Mouse (Mus musculus): Measurements from ENCODE around the gene Gm11077. TPM values are rescaled to one million over a fixed set of nuclear protein-coding genes. Genes with fewer than 3 reads are reported as not detected.

Gene Gm11077
- total RNA-seq, 1 experiment, result not detected

GRCm38 (mm10) chr6:140745586-140745985, 16.5 kb downstream of the Gm11077 start:
- in situ Hi-C loops (cut with MboI; ENCODE audit: low sequenced_read_pairs in 2 of 2, unreplicated experiment in 2 of 2), result no loop called here
- Histone ChIP-seq H3K4me1 (ENCODE audit: control insufficient read depth in 2 of 2, insufficient read depth in 2 of 2, low read length in 2 of 2, poor library complexity in 1 of 2) (no peaks in the 10 kb centered on the region), H3K9ac (ENCODE audit: insufficient read depth, low read depth, low read length, poor library complexity, severe bottlenecking) (no peak overlapping the region), H3K27ac (ENCODE audit: insufficient read depth, low read depth, low read length, poor library complexity, severe bottlenecking) (no peak overlapping the region), H3K36me3 (ENCODE audit: control insufficient read depth, insufficient read depth, low read length, poor library complexity, severe bottlenecking) (no peaks in the 10 kb centered on the region), H3K4me3 (ENCODE audit: insufficient read depth in 1 of 2, low read depth in 1 of 2, low read length in 2 of 2, poor library complexity in 1 of 2, severe bottlenecking in 1 of 2) (no peak overlapping the region), H3K9me3 (ENCODE audit: control insufficient read depth, insufficient read depth, low read depth, low read length) (no peaks in the 10 kb centered on the region)
- no peak for TF ChIP-seq HCFC1 (IDR thresholded peaks at IDR 0.05; ENCODE audit: borderline replicate concordance, insufficient read depth, low read length)
- TF ChIP-seq MAFK (IDR thresholded peaks at IDR 0.05; ENCODE audit: insufficient read depth, low read depth, low read length), result no peak
- TF ChIP-seq CHD2 (IDR thresholded peaks at IDR 0.05; ENCODE audit: low read depth, low read length), result no peak
- no peak for TF ChIP-seq ZNF384 (IDR thresholded peaks at IDR 0.05; ENCODE audit: low read depth, low read length)
- no peak for TF ChIP-seq ZC3H11A (IDR thresholded peaks at IDR 0.05; ENCODE audit: borderline replicate concordance, low read depth, low read length)
- no peak for DNase-seq (ENCODE audit: low read depth, low spot score)

GRCm38 (mm10) chr6:140747591-140747990, 18.5 kb downstream of the Gm11077 start:
- no peaks in the 10 kb centered on the region for H3K9me3 ChIP-seq (ENCODE audit: control insufficient read depth, insufficient read depth, low read depth, low read length)
- no peaks in the 10 kb centered on the region for H3K36me3 ChIP-seq (ENCODE audit: control insufficient read depth, insufficient read depth, low read length, poor library complexity, severe bottlenecking)
- H3K4me3 ChIP-seq (ENCODE audit: insufficient read depth in 1 of 2, low read depth in 1 of 2, low read length in 2 of 2, poor library complexity in 1 of 2, severe bottlenecking in 1 of 2), result no peak overlapping the region
- in situ Hi-C loops (cut with MboI; ENCODE audit: low sequenced_read_pairs in 2 of 2, unreplicated experiment in 2 of 2), result no loop called here
- H3K4me1 ChIP-seq (ENCODE audit: control insufficient read depth in 2 of 2, insufficient read depth in 2 of 2, low read length in 2 of 2, poor library complexity in 1 of 2), result no peaks in the 10 kb centered on the region
- H3K9ac ChIP-seq (ENCODE audit: insufficient read depth, low read depth, low read length, poor library complexity, severe bottlenecking), result no peak overlapping the region
- TF ChIP-seq MAFK (IDR thresholded peaks at IDR 0.05; ENCODE audit: insufficient read depth, low read depth, low read length), result no peak
- no peak for TF ChIP-seq ZC3H11A (IDR thresholded peaks at IDR 0.05; ENCODE audit: borderline replicate concordance, low read depth, low read length)
- no peak for TF ChIP-seq HCFC1 (IDR thresholded peaks at IDR 0.05; ENCODE audit: borderline replicate concordance, insufficient read depth, low read length)
- TF ChIP-seq CHD2 (IDR thresholded peaks at IDR 0.05; ENCODE audit: low read depth, low read length), result no peak
- no peak for TF ChIP-seq ZNF384 (IDR thresholded peaks at IDR 0.05; ENCODE audit: low read depth, low read length)
- DNase-seq (ENCODE audit: low read depth, low spot score), result no peak
- no peak overlapping the region for H3K27ac ChIP-seq (ENCODE audit: insufficient read depth, low read depth, low read length, poor library complexity, severe bottlenecking)

DNA sequence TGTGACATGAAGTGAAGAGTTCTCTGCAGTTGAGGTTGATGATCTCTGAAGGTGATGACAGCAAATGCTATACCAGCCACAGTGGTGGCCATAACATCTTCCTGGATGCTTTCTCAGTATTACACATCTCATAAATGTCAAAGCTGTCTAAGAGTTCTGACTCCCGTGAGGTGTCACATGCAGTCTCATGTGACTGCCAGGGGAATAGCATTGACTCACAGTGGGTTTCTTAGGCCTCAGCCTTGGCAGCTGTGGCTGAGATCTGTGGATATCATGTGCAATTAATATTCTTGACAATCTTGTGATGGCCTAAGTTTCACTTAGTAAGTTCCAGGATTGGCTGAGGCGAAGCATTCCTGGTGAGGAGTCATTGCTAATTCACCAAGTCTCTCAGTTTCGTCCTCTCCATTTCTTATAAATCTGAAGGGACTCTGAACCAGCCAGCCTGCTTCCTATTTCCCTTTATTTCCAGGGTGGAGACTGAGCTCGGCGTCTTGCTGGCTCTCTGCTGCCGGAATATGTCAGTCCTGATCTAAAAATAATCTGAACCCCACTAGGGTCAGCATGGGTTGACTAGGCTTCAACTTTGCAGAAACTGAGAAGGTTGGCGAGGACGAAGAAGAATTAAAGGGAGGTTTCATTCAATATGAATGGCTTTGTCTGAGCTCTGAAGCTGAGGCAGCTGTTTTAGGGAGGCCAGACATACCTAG, 21.4 kb downstream of the Gm11077 start:
- Histone ChIP-seq H3K9me3 (ENCODE audit: control insufficient read depth, insufficient read depth, low read depth, low read length) (no peaks in the 10 kb centered on the region), H3K9ac (ENCODE audit: insufficient read depth, low read depth, low read length, poor library complexity, severe bottlenecking) (no peak overlapping the region), H3K4me1 (ENCODE audit: control insufficient read depth in 2 of 2, insufficient read depth in 2 of 2, low read length in 2 of 2, poor library complexity in 1 of 2) (no peaks in the 10 kb centered on the region), H3K4me3 (ENCODE audit: insufficient read depth in 1 of 2, low read depth in 1 of 2, low read length in 2 of 2, poor library complexity in 1 of 2, severe bottlenecking in 1 of 2) (no peak overlapping the region), H3K36me3 (ENCODE audit: control insufficient read depth, insufficient read depth, low read length, poor library complexity, severe bottlenecking) (no peaks in the 10 kb centered on the region), H3K27ac (ENCODE audit: insufficient read depth, low read depth, low read length, poor library complexity, severe bottlenecking) (no peak overlapping the region)
- no peak for DNase-seq (ENCODE audit: low read depth, low spot score)
- in situ Hi-C loops (cut with MboI; ENCODE audit: low sequenced_read_pairs in 2 of 2, unreplicated experiment in 2 of 2), result no loop called here
- TF ChIP-seq ZC3H11A (IDR thresholded peaks at IDR 0.05; ENCODE audit: borderline replicate concordance, low read depth, low read length) (no peak), ZNF384 (IDR thresholded peaks at IDR 0.05; ENCODE audit: low read depth, low read length) (no peak), CHD2 (IDR thresholded peaks at IDR 0.05; ENCODE audit: low read depth, low read length) (no peak), HCFC1 (IDR thresholded peaks at IDR 0.05; ENCODE audit: borderline replicate concordance, insufficient read depth, low read length) (no peak), MAFK (IDR thresholded peaks at IDR 0.05; ENCODE audit: insufficient read depth, low read depth, low read length) (no peak)

- in situ Hi-C loops (cut with MboI; ENCODE audit: low sequenced_read_pairs in 2 of 2, unreplicated experiment in 2 of 2), result no loop called here
- Histone ChIP-seq H3K27ac (ENCODE audit: insufficient read depth, low read depth, low read length, poor library complexity, severe bottlenecking) (no peak overlapping the region), H3K4me3 (ENCODE audit: insufficient read depth in 1 of 2, low read depth in 1 of 2, low read length in 2 of 2, poor library complexity in 1 of 2, severe bottlenecking in 1 of 2) (no peak overlapping the region), H3K9ac (ENCODE audit: insufficient read depth, low read depth, low read length, poor library complexity, severe bottlenecking) (no peak overlapping the region), H3K4me1 (ENCODE audit: control insufficient read depth in 2 of 2, insufficient read depth in 2 of 2, low read length in 2 of 2, poor library complexity in 1 of 2) (peaks cover 0 to 3% of the 10 kb centered on the region in 2 experiments; a peak in 1 of 4 replicates), H3K9me3 (ENCODE audit: control insufficient read depth, insufficient read depth, low read depth, low read length) (no peaks in the 10 kb centered on the region), H3K36me3 (ENCODE audit: control insufficient read depth, insufficient read depth, low read length, poor library complexity, severe bottlenecking) (no peaks in the 10 kb centered on the region)
- DNase-seq (ENCODE audit: low read depth, low spot score), result peak; percentile 33
- TF ChIP-seq MAFK (IDR thresholded peaks at IDR 0.05; ENCODE audit: insufficient read depth, low read depth, low read length), result no peak
- 0 out of 2 replicates have a peak, but pooled peaks have one; percentile 30 for TF ChIP-seq ZC3H11A (IDR thresholded peaks at IDR 0.05; ENCODE audit: borderline replicate concordance, low read depth, low read length)
- TF ChIP-seq HCFC1 (IDR thresholded peaks at IDR 0.05; ENCODE audit: borderline replicate concordance, insufficient read depth, low read length), result no peak
- TF ChIP-seq ZNF384 (IDR thresholded peaks at IDR 0.05; ENCODE audit: low read depth, low read length), result no peak
Measured at GRCm38 (mm10) chr6:140766365-140766764, 37.3 kb downstream of the Gm11077 start.
